Mouse (Mus musculus): Measurements from ENCODE around the gene Gyg.

Gene Gyg

GRCm38 (mm10) chr3:20154531-20155367, at the start of gene Gyg:
Gene Gyg, minus strand, starts transcription at chr3:20155317.
- peak; percentile 76 to 85 for DNase-seq

- peak; percentile 52 to 64 for DNase-seq
Measured at GRCm38 (mm10) chr3:20198869-20199268, 43.8 kb upstream of the Gyg start.

GRCm38 (mm10) chr3:20197878-20198277, 42.8 kb upstream of the Gyg start:
- DNase-seq = peak; percentile 9 to 25

- DNase-seq = peak; percentile 54 to 69
Measured at GRCm38 (mm10) chr3:20188976-20189675, 34.0 kb upstream of the Gyg start.

- no peak for DNase-seq
Measured at GRCm38 (mm10) chr3:20172394-20172793, 17.3 kb upstream of the Gyg start.

- no peak for DNase-seq
Measured at GRCm38 (mm10) chr3:20167487-20167886, 12.4 kb upstream of the Gyg start.

GRCm38 (mm10) chr3:20155476-20155875, 359 bp upstream of the Gyg start:
- no peak for DNase-seq

GRCm38 (mm10) chr3:20151651-20152050, 3.5 kb downstream of the Gyg start:
- no peak for DNase-seq

- DNase-seq = no peak
Measured at GRCm38 (mm10) chr3:20150511-20150910, 4.6 kb downstream of the Gyg start.

- no peak for DNase-seq
Measured at GRCm38 (mm10) chr3:20147647-20148046, 7.5 kb downstream of the Gyg start.

GRCm38 (mm10) chr3:20146884-20147395, 8.2 kb downstream of the Gyg start:
- no peak for DNase-seq

- peak in 1 of 2 experiments; percentile 55 for DNase-seq
Measured at GRCm38 (mm10) chr3:20145696-20146113, 9.4 kb downstream of the Gyg start.

- DNase-seq = peak in 1 of 2 experiments; percentile 35
Measured at GRCm38 (mm10) chr3:20144401-20144800, 10.7 kb downstream of the Gyg start.

- DNase-seq = no peak
Measured at GRCm38 (mm10) chr3:20143726-20144125, 11.4 kb downstream of the Gyg start.

GRCm38 (mm10) chr3:20142576-20142975, 12.5 kb downstream of the Gyg start:
- no peak for DNase-seq

GRCm38 (mm10) chr3:20142101-20142500, 13.0 kb downstream of the Gyg start:
- no peak for DNase-seq

GRCm38 (mm10) chr3:20141679-20142078, 13.4 kb downstream of the Gyg start:
- peak in 1 of 2 experiments; percentile 6 for DNase-seq

GRCm38 (mm10) chr3:20141240-20141639, 13.9 kb downstream of the Gyg start:
- DNase-seq = no peak

GRCm38 (mm10) chr3:20136868-20137581, 18.1 kb downstream of the Gyg start:
- DNase-seq = no peak

GRCm38 (mm10) chr3:20134545-20134944, 20.6 kb downstream of the Gyg start:
- peak; percentile 42 to 74 for DNase-seq

- no peak for DNase-seq
Measured at GRCm38 (mm10) chr3:20133745-20134144, 21.4 kb downstream of the Gyg start.

- DNase-seq = no peak
Measured at GRCm38 (mm10) chr3:20132731-20133130, 22.4 kb downstream of the Gyg start.

GRCm38 (mm10) chr3:20131350-20131720, 23.8 kb downstream of the Gyg start:
- DNase-seq = peak; percentile 68 to 88
